Mouse (Mus musculus) C2C12 (cell line): ENCODE measurements around the gene Gm20888. TPM values are rescaled to one million over a fixed set of nuclear protein-coding genes. Genes with fewer than 3 reads are reported as not detected.
"Not testable (repeated sequence)": the region's sequence is repeated elsewhere in the genome, so short reads cannot be mapped to it uniquely, and the experiment has no call there.

ENCODE experiments used
- H3K27me3 ChIP-seq: one replicate; pipeline ENCODE4 v1.6.1; 2011; ENCODE audit not compliant: control insufficient read depth, insufficient read depth, insufficient read length
- H3K36me3 ChIP-seq: one replicate; pipeline ENCODE4 v1.6.1; 2011; ENCODE audit not compliant: control insufficient read depth, insufficient read depth
- H3K4me3 ChIP-seq: one replicate; pipeline ENCODE4 v1.5.1; 2011; ENCODE audit warnings: mild to moderate bottlenecking, control low read depth; ENCODE audit not compliant: poor library complexity, insufficient read depth, severe bottlenecking
- H3K79me2 ChIP-seq: one replicate; pipeline ENCODE4 v1.6.1; 2011; ENCODE audit not compliant: control insufficient read depth, insufficient read depth
- H3K79me3 ChIP-seq: one replicate; pipeline ENCODE4 v1.6.1; 2011; ENCODE audit warnings: low read depth, control low read depth
- H3ac ChIP-seq: one replicate; pipeline ENCODE3; 2011; ENCODE audit warnings: low read depth; ENCODE audit not compliant: control insufficient read depth, insufficient read length
- long read RNA-seq, 2 experiments: library from polyadenylated mRNA; unstranded; transcript quantifications; one replicate each; pipeline ENCODE4 v2.0.0; 2019 to 2020
- polyA plus RNA-seq: library from polyadenylated mRNA; unstranded; fragments of >200 nt; fragmentation: generic; extraction: Trizol; gene quantifications from one replicate; pipeline ENCODE4 v1.2.1, GENCODE M21; 2012; ENCODE audit warnings: missing spikeins

Gene Gm20888
- not detected for polyA plus RNA-seq
- long read RNA-seq, experiment 1, result 0 reads
- long read RNA-seq, experiment 2, result 0 reads

- not testable (repeated sequence) for H3K4me3 ChIP-seq, H3K36me3 ChIP-seq, H3K79me2 ChIP-seq, H3ac ChIP-seq, H3K79me3 ChIP-seq, H3K27me3 ChIP-seq
These were observed at the start of gene Gm20888 for GRCm38 (mm10) chrY:70441582-70441981. Gm20888 (plus strand) TSS chrY:70441882.

Other genes with a start within 250 kb of the Gm20888 start
- gene Gm21118, start 168.2 kb upstream of the Gm20888 start, polyA plus RNA-seq, result not detected
- gene Gm29423, start 138.6 kb upstream of the Gm20888 start, polyA plus RNA-seq, result not detected
- gene Gm29644, start 138.5 kb upstream of the Gm20888 start, polyA plus RNA-seq, result not detected